Mouse (Mus musculus) ES-E14 (cell line): ENCODE data around the gene Zzz3. TPM values are rescaled to one million over a fixed set of nuclear protein-coding genes. Genes with fewer than 3 reads are reported as not detected.

Source experiments
- DNase-seq: peaks from one replicate; pipeline ENCODE4 v3.0.0-alpha.2; 2013; ENCODE audit warnings: low read depth, low spot score
- H3K27ac ChIP-seq: 2 replicates; pipeline ENCODE4 v1.5.1; 2012; ENCODE audit warnings: low read depth, mild to moderate bottlenecking, low read length, moderate library complexity, mixed read lengths; ENCODE audit not compliant: poor library complexity, insufficient read depth, severe bottlenecking
- H3K36me3 ChIP-seq: 2 replicates; pipeline ENCODE4 v1.6.1; 2012; ENCODE audit warnings: mild to moderate bottlenecking, low read length, moderate library complexity, mixed read lengths; ENCODE audit not compliant: control insufficient read depth, poor library complexity, insufficient read depth, severe bottlenecking
- H3K4me1 ChIP-seq, 2 experiments: fragments of 150-350 bp in 1 of 2; sonication (generic) in 1 of 2; 2 replicates each; pipeline ENCODE4 v1.6.1; 2012; ENCODE audit warnings: low read length in 2 of 2, mild to moderate bottlenecking in 1 of 2, mixed read lengths in 1 of 2; ENCODE audit not compliant: control insufficient read depth in 2 of 2, insufficient read depth in 2 of 2, poor library complexity in 1 of 2
- H3K4me3 ChIP-seq, 2 experiments: fragments of 150-350 bp in 1 of 2; sonication (generic) in 1 of 2; 2 replicates each; pipeline ENCODE4 v1.5.1; 2012; ENCODE audit warnings: low read length in 2 of 2, low read depth in 1 of 2, mild to moderate bottlenecking in 1 of 2, mixed read lengths in 1 of 2; ENCODE audit not compliant: insufficient read depth in 1 of 2, poor library complexity in 1 of 2, severe bottlenecking in 1 of 2
- H3K9ac ChIP-seq: 2 replicates; pipeline ENCODE4 v1.6.1; 2012; ENCODE audit warnings: low read depth, mild to moderate bottlenecking, low read length, mixed read lengths; ENCODE audit not compliant: poor library complexity, insufficient read depth, severe bottlenecking
- H3K9me3 ChIP-seq: fragments of 150-350 bp; sonication (generic); 2 replicates; pipeline ENCODE4 v1.6.1; 2012; ENCODE audit warnings: low read depth, mild to moderate bottlenecking, low read length; ENCODE audit not compliant: control insufficient read depth, insufficient read depth
- CHD2 ChIP-seq: IDR thresholded peaks from 2 replicates; pipeline ENCODE4 v1.6.1; 2014; ENCODE audit warnings: mild to moderate bottlenecking, low read depth, low read length, inconsistent platforms
- HCFC1 ChIP-seq: IDR thresholded peaks from 2 replicates; pipeline ENCODE4 v1.6.1; 2012; ENCODE audit warnings: low read length, inconsistent platforms, borderline replicate concordance; ENCODE audit not compliant: insufficient read depth
- MAFK ChIP-seq: IDR thresholded peaks from 2 replicates; pipeline ENCODE4 v1.6.1; 2014; ENCODE audit warnings: mild to moderate bottlenecking, low read depth, low read length, inconsistent platforms; ENCODE audit not compliant: insufficient read depth
- ZC3H11A ChIP-seq: IDR thresholded peaks from 2 replicates; pipeline ENCODE4 v1.6.1; 2012; ENCODE audit warnings: low read depth, mild to moderate bottlenecking, inconsistent platforms, low read length, borderline replicate concordance
- ZNF384 ChIP-seq: IDR thresholded peaks from 2 replicates; pipeline ENCODE4 v1.6.1; 2012; ENCODE audit warnings: low read depth, low read length, inconsistent platforms
- in situ Hi-C, 2 experiments: fragments of 600-800 bp; cut with MboI; formaldehyde crosslinking; loops; one replicate each; pipeline ENCODE4 v1.15.1; 2025; ENCODE audit warnings: low sequenced_read_pairs in 2 of 2, inconsistent platforms in 1 of 2; ENCODE audit not compliant: unreplicated experiment in 2 of 2
- total RNA-seq: library from RNA; depleted of rRNA; stranded (reverse); fragments of 300-350 nt; gene quantifications from 2 replicates; pipeline ENCODE4 v1.2.3, GENCODE M21; 2012

The Zzz3 gene
- total RNA-seq, 1 experiment, result 40.9 TPM

GRCm38 (mm10) chr3:152353434-152354177 lies 41.7 kb upstream of the Zzz3 start:
- Histone ChIP-seq H3K9me3 (no peaks in the 10 kb centered on the region), H3K9ac (no peak overlapping the region), H3K4me1 (peaks cover 0 to 7% of the 10 kb centered on the region in 2 experiments; a peak in 2 of 4 replicates), H3K27ac (no peak overlapping the region), H3K4me3 (no peak overlapping the region), H3K36me3 (peaks cover 6% of the 10 kb centered on the region; the same call in 1 of the 2 replicates)
- DNase-seq, result no peak
- in situ Hi-C loops, result no loop called here
- TF ChIP-seq ZC3H11A (no peak), MAFK (no peak), HCFC1 (no peak), CHD2 (no peak), ZNF384 (no peak)

GRCm38 (mm10) chr3:152355361-152355760 lies 39.9 kb upstream of the Zzz3 start:
- Histone ChIP-seq H3K9ac (no peak overlapping the region), H3K27ac (no peak overlapping the region), H3K9me3 (no peaks in the 10 kb centered on the region), H3K36me3 (peaks cover 9% of the 10 kb centered on the region), H3K4me3 (no peak overlapping the region), H3K4me1 (peaks cover 0 to 5% of the 10 kb centered on the region in 2 experiments; a peak in 2 of 4 replicates)
- TF ChIP-seq HCFC1 (no peak), ZC3H11A (no peak), MAFK (no peak), ZNF384 (no peak), CHD2 (no peak)
- in situ Hi-C loops, result no loop called here
- DNase-seq, result no peak

GRCm38 (mm10) chr3:152356751-152357150 lies 38.5 kb upstream of the Zzz3 start:
- H3K9me3 ChIP-seq, result no peaks in the 10 kb centered on the region
- no peak overlapping the region for H3K4me3 ChIP-seq
- TF ChIP-seq MAFK, result no peak
- no peak for TF ChIP-seq CHD2
- no peak for TF ChIP-seq ZNF384
- TF ChIP-seq HCFC1, result no peak
- TF ChIP-seq ZC3H11A, result no peak
- peaks cover 10% of the 10 kb centered on the region for H3K36me3 ChIP-seq
- H3K27ac ChIP-seq, result no peak overlapping the region
- in situ Hi-C loops, result no loop called here
- H3K9ac ChIP-seq, result no peak overlapping the region
- peaks cover 0 to 5% of the 10 kb centered on the region in 2 experiments; a peak in 1 of 4 replicates for H3K4me1 ChIP-seq
- no peak for DNase-seq

GRCm38 (mm10) chr3:152359151-152359550 lies 36.1 kb upstream of the Zzz3 start:
- no peak for DNase-seq
- H3K36me3 ChIP-seq, result peaks cover 22% of the 10 kb centered on the region
- in situ Hi-C loops, result no loop called here
- H3K4me1 ChIP-seq, result peaks cover 0 to 8% of the 10 kb centered on the region in 2 experiments; a peak in 2 of 4 replicates
- H3K27ac ChIP-seq, result no peak overlapping the region
- TF ChIP-seq ZNF384 (no peak), HCFC1 (no peak), CHD2 (no peak), MAFK (no peak), ZC3H11A (no peak)
- H3K9me3 ChIP-seq, result no peaks in the 10 kb centered on the region
- H3K4me3 ChIP-seq, result no peak overlapping the region
- H3K9ac ChIP-seq, result no peak overlapping the region
